Mouse (Mus musculus) heart, adult 2 months (tissue): ENCODE results near the gene Ndufs1.

Source experiments
- CTCF ChIP-seq: fragments of 200-600 bp; IDR thresholded peaks from 2 replicates; pipeline ENCODE4 v1.8.1; 2022; ENCODE audit warnings: antibody characterized with exemption, mild to moderate bottlenecking, moderate library complexity
- POLR2A ChIP-seq: fragments of 200-500 bp; IDR thresholded peaks from 2 replicates; pipeline ENCODE4 v1.6.1; 2011; ENCODE audit warnings: mild to moderate bottlenecking, low read depth, low read length, control low read depth; ENCODE audit not compliant: insufficient read depth

DNA sequence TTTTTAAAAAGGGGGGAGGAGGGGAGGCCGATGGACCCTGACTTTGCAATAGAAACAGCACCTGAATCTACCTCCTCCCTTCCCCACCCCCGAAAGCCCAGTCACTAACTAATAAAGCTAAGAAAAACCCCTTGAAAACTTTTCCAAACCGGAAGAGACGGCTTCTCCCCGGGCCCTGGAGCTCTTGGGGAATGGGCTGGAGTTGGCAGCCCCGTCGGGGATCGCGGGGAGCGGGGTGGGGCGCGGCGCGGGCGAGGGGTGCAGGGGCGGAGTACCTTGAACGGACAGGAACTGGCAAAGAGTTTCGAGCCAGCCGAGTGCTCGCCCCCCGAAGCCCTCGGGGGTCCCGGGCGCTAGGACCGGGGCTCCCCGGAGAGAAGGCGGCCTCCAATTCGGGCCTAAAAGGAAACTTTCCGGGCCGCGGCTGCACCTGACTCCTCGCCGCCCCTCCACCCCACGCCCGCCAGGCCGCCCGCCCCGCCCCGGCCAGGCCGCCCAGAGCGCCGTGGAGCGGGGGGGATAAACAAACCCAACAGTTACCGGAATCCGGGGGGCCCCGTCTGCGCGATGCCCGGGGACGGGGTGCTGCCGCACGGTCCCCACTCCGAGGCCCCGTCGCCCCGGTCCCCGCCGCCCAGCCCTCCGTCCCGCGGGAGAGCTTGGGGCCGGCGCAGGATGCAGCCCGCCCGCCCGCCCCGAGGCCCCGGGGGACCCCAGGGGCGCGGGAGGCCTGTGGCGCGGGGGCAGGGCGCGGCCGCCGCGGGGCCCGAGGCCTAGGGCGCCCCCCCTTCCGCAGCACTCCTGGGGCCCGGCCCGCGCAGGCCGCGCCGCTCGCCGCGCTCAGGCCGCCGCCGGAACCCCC, 63.1 kb downstream of the Ndufs1 start:
- TF ChIP-seq POLR2A (no peak), CTCF (no peak)
